Mouse (Mus musculus): ENCODE measurements around the gene Tubb4b. TPM values are rescaled to one million over a fixed set of nuclear protein-coding genes. Genes with fewer than 3 reads are reported as not detected.

Gene Tubb4b
- polyA plus RNA-seq, 1 experiment from 2014 or later, result 528 TPM

DNA sequence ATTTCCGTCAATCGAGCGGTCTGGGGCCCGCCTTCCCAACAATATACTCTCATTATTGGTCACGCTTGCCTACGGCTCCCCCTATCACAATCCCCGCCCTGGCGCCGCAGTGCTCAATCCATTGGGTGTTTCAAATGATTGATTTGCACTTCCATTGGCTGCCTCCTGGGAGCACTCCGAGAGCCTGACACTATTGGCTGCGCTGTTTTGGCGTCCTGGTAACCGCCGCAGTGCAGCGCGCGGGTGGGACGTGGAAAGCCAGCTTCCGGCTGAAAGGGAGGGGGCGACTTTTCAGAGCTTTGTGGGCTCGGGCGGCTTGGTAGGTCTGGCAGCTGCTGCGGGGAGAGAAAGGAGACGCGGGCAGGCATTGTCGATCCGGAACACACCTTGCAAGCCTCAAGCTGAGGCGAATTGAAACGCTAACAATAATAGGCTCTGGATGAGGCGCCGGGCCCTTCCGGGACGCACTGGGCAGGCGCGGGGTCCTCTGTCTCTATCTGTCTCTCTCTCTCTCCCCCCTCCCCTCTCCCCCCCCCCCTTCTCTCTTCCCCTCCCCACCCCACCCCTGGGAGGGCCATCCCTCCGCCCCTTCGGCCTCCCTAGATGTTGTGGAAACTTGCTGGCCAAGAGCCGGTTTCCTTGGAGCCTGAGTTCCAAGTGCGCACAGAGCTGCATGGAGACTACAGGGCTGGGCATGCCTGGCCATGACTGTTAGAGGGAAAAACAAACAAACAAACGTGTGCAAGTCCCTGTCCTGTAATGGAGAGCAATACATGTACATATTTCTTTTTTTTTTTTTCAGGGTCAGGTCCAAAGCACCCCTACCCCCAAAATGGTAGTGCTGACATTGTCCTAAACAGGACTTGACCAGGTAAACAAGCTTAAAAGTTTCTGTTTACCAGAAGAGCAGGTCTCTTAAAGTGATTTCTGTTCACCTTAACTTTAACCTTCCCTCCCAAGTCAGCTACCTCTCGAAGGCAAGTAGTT is 557 bp upstream of the Tubb4b start:
- Histone ChIP-seq H3K9ac (ENCODE audit: low read length) (peak overlapping the region; percentile 70), H3K27me3 (ENCODE audit: control insufficient read depth, insufficient read depth, low read length) (no peaks in the 10 kb centered on the region), H3K36me3 (ENCODE audit: control insufficient read depth, insufficient read depth, low read length) (no peaks in the 10 kb centered on the region), H3K4me2 (ENCODE audit: low read depth) (peak overlapping the region; percentile 54), H3K9me3 (ENCODE audit: control insufficient read depth, low read length) (no peaks in the 10 kb centered on the region), H3K4me3 (ENCODE audit: low read depth, low read length) (peak overlapping the region; percentile 78), H3K4me1 (ENCODE audit: control insufficient read depth, insufficient read depth, low read length) (peaks cover 11% of the 10 kb centered on the region), H3K27ac (ENCODE audit: low read depth, low read length) (peak overlapping the region; percentile 89)
- DNase-seq (ENCODE audit: low spot score) (peak; percentile 98), ATAC-seq (ENCODE audit: insufficient read depth, low FRiP score, low TSS enrichment) (peak; percentile 96)
- 2% methylated on average over 39 of the region's 41 CpGs for WGBS

DNA sequence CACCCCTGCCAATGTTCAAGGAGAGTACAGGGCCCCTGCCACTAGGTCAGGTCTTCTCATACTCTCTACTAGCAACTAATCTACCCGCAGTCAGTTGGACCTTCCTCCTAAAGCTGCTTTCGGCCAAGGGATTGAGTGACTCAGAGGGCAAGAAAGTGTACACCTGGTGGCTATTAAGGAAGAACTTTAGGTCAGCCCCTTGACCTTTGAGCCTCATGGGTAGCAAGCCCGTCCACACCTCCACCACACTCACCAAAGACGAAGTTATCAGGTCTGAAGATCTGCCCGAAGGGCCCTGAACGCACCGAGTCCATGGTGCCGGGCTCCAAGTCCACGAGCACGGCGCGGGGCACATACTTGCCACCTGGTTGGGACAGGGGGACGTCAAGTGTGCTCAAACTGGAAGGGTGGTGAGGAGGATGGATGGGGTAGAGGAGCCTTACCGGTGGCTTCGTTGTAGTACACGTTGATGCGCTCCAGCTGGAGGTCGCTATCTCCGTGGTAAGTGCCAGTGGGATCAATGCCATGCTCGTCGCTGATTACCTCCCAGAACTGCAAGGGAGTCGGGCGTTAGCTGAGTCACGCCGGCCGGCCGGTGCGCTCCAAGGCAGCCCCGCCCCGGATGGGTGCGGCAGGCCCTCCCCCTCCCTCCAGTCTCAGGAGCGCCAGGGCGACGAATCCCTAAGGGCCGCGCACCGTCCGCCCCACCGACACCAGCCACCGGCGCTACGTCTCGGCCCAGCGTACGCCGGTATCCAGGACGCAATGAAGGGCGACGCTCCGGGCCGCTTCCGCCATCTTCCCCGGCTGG is 616 bp downstream of the Tubb4b start:
- Histone ChIP-seq H3K4me3 (ENCODE audit: low read depth, low read length) (peak overlapping the region; percentile 78), H3K4me2 (ENCODE audit: low read depth) (peak overlapping the region; percentile 79), H3K4me1 (ENCODE audit: control insufficient read depth, insufficient read depth, low read length) (peaks cover 11% of the 10 kb centered on the region), H3K9ac (ENCODE audit: low read length) (peak overlapping the region; percentile 76), H3K36me3 (ENCODE audit: control insufficient read depth, insufficient read depth, low read length) (no peaks in the 10 kb centered on the region), H3K9me3 (ENCODE audit: control insufficient read depth, low read length) (no peaks in the 10 kb centered on the region), H3K27me3 (ENCODE audit: control insufficient read depth, insufficient read depth, low read length) (no peaks in the 10 kb centered on the region), H3K27ac (ENCODE audit: low read depth, low read length) (peak overlapping the region; percentile 78)
- WGBS, result 5% methylated on average over 37 of the region's 53 CpGs
- no peak for DNase-seq (ENCODE audit: low spot score)
- ATAC-seq (ENCODE audit: insufficient read depth, low FRiP score, low TSS enrichment), result peak; percentile 21

DNA sequence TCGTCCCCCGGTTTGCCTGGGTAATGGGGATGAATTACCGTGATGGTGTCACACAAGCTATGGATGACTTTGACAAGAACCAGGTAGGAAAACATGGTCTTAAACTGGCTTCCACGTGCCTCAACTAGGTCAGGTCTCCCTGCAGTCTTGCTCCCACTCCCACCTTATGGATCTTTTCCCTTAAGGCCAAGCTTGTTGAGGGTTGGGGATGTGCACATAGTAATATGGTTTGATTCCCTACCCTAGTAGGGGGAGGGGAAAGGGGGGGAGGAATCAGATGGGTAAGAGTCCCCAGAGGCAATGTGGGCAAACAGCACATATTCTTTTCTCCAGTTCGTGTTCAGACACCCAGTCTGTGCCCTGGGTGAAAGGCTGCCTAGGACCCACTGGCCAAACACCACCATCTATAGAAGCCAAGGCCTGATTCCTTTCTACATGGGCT is 3.1 kb downstream of the Tubb4b start:
- no peak overlapping the region for H3K4me2 ChIP-seq (ENCODE audit: low read depth)
- H3K36me3 ChIP-seq (ENCODE audit: control insufficient read depth, insufficient read depth, low read length), result no peaks in the 10 kb centered on the region
- no peaks in the 10 kb centered on the region for H3K27me3 ChIP-seq (ENCODE audit: control insufficient read depth, insufficient read depth, low read length)
- H3K27ac ChIP-seq (ENCODE audit: low read depth, low read length), result no peak overlapping the region
- ATAC-seq (ENCODE audit: insufficient read depth, low FRiP score, low TSS enrichment) (no peak), DNase-seq (ENCODE audit: low spot score) (no peak)
- H3K9me3 ChIP-seq (ENCODE audit: control insufficient read depth, low read length), result no peaks in the 10 kb centered on the region
- H3K4me3 ChIP-seq (ENCODE audit: low read depth, low read length), result no peak overlapping the region
- H3K4me1 ChIP-seq (ENCODE audit: control insufficient read depth, insufficient read depth, low read length), result peaks cover 11% of the 10 kb centered on the region
- H3K9ac ChIP-seq (ENCODE audit: low read length), result no peak overlapping the region
- 73% methylated on average over 5 of the region's 5 CpGs for WGBS

DNA sequence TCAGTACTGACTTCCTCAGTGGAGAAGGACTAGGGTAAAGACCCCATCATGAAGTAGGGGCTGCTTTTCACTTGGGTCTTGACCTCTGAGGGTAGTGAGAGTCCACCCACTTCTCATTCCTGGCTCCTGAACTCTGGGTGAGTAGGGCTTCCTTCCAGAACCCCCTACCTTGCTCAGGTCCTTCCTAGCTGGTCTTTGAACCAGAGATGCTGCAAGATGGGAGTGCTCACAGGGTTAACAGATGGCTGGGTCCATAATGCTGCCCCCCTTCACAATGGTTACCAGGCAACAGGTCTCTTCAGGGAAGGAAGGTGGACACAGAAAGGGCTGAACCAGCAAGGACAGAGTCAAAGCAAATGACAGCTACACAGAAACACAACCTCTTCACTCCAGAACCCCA is 6.1 kb downstream of the Tubb4b start, which contains the start of gene Fam166a:
Fam166a (plus strand) TSS at position 301 of the 400 bp plus-strand sequence.
- Histone ChIP-seq H3K4me2 (ENCODE audit: low read depth) (no peak within 1 kb of the TSS), H3K9ac (ENCODE audit: low read length) (no peak within 1 kb of the TSS), H3K4me3 (ENCODE audit: low read depth, low read length) (no peak within 1 kb of the TSS), H3K36me3 (ENCODE audit: control insufficient read depth, insufficient read depth, low read length) (no peaks in the 10 kb centered on the region), H3K27me3 (ENCODE audit: control insufficient read depth, insufficient read depth, low read length) (no peaks in the 10 kb centered on the region), H3K27ac (ENCODE audit: low read depth, low read length) (no peak within 1 kb of the TSS), H3K9me3 (ENCODE audit: control insufficient read depth, low read length) (no peaks in the 10 kb centered on the region), H3K4me1 (ENCODE audit: control insufficient read depth, insufficient read depth, low read length) (peaks cover 3% of the 10 kb centered on the region; the same call in 1 of the 2 replicates)
- ATAC-seq (ENCODE audit: insufficient read depth, low FRiP score, low TSS enrichment) (no peak), DNase-seq (ENCODE audit: low spot score) (no peak)

DNA sequence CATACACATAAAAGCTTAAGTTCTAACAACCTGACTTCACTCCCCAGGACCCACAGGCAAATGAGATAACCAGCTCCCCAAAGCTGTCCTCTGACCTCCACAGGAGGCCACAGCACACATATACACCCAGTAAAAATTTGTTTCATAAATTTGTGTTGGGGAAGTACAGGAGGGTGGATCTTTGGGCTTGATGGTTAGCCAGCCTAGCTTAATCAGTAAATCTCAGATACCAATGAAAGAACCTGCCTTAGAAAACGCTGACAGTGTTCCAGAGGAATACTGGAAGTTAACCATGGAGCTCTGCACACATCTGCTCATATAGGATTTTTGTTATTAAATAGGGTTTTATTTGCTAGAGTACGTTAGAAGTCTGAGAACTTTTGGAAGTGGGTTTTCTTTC is 6.8 kb downstream of the Tubb4b start:
- Histone ChIP-seq H3K9me3 (ENCODE audit: control insufficient read depth, low read length) (no peaks in the 10 kb centered on the region), H3K4me3 (ENCODE audit: low read depth, low read length) (no peak overlapping the region), H3K27me3 (ENCODE audit: control insufficient read depth, insufficient read depth, low read length) (no peaks in the 10 kb centered on the region), H3K27ac (ENCODE audit: low read depth, low read length) (no peak overlapping the region), H3K36me3 (ENCODE audit: control insufficient read depth, insufficient read depth, low read length) (no peaks in the 10 kb centered on the region), H3K9ac (ENCODE audit: low read length) (no peak overlapping the region), H3K4me2 (ENCODE audit: low read depth) (no peak overlapping the region), H3K4me1 (ENCODE audit: control insufficient read depth, insufficient read depth, low read length) (no peaks in the 10 kb centered on the region)
- ATAC-seq (ENCODE audit: insufficient read depth, low FRiP score, low TSS enrichment) (no peak), DNase-seq (ENCODE audit: low spot score) (no peak)
- WGBS, result 60% methylated on average over 2 of the region's 2 CpGs

DNA sequence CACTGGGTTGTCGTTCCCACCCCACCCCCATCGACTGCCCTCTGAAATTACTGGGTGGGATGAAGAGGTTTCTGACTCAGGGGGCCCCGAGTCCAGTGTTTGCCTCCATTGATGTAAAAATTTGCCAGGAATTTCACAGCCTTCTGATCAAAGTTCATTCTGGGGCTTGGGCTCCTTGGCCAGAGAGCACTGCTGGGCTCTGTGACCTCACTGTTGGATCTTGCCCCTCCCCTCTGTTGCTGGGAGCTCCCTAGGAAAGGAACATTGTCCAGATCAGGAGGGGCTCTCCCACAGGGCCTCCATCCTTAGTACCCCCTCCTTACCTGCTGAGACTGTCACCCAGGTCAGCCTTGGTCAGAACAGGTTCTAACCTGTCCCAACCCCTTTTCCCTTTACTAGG is 10.1 kb downstream of the Tubb4b start, which contains the start of gene Stpg3:
Stpg3 (minus strand) TSS at position 194 of the 400 bp plus-strand sequence.
- Histone ChIP-seq H3K4me1 (ENCODE audit: control insufficient read depth, insufficient read depth, low read length) (peaks cover 10% of the 10 kb centered on the region), H3K4me3 (ENCODE audit: low read depth, low read length) (no peak within 1 kb of the TSS), H3K4me2 (ENCODE audit: low read depth) (no peak within 1 kb of the TSS), H3K27ac (ENCODE audit: low read depth, low read length) (no peak within 1 kb of the TSS), H3K9ac (ENCODE audit: low read length) (no peak within 1 kb of the TSS), H3K36me3 (ENCODE audit: control insufficient read depth, insufficient read depth, low read length) (no peaks in the 10 kb centered on the region), H3K9me3 (ENCODE audit: control insufficient read depth, low read length) (no peaks in the 10 kb centered on the region), H3K27me3 (ENCODE audit: control insufficient read depth, insufficient read depth, low read length) (no peaks in the 10 kb centered on the region)
- WGBS, result 85% methylated on average over 3 of the region's 3 CpGs
- no peak for DNase-seq (ENCODE audit: low spot score)
- ATAC-seq (ENCODE audit: insufficient read depth, low FRiP score, low TSS enrichment), result no peak

DNA sequence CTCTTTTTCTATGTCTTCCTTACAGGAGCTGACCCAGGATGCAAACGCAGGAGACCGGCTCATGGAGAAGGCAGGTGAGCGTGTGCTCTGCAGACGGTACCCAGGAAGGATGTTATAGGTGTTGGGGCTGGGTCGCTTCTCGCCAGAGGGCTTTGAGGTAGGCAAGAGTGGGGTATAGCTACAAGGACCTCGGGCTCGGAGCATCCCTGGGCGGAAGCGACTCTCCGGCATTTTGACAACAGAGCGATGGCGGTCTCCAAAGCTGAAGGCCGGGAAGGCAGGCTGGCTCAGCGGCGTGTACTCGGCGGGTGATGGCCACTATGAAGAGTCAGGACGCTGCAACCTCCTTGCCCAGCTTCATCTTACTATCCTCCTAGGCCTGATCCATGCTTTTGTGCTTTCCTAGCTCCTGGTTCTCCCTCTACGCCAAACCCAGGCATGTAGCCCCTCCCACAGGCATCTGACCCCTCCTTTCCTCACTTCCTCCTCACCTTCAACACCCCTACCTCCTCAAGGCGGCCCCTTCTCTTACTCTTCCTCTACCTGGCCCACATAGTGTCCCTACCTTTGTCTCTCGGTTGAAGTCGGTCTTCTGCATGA is 11.1 kb downstream of the Tubb4b start:
- DNase-seq (ENCODE audit: low spot score) (no peak), ATAC-seq (ENCODE audit: insufficient read depth, low FRiP score, low TSS enrichment) (no peak)
- no peaks in the 10 kb centered on the region for H3K27me3 ChIP-seq (ENCODE audit: control insufficient read depth, insufficient read depth, low read length)
- no peak overlapping the region for H3K4me3 ChIP-seq (ENCODE audit: low read depth, low read length)
- no peak overlapping the region for H3K27ac ChIP-seq (ENCODE audit: low read depth, low read length)
- no peaks in the 10 kb centered on the region for H3K36me3 ChIP-seq (ENCODE audit: control insufficient read depth, insufficient read depth, low read length)
- H3K4me1 ChIP-seq (ENCODE audit: control insufficient read depth, insufficient read depth, low read length), result peaks cover 10% of the 10 kb centered on the region
- WGBS, result 64% methylated on average over 23 of the region's 23 CpGs
- H3K9me3 ChIP-seq (ENCODE audit: control insufficient read depth, low read length), result no peaks in the 10 kb centered on the region
- no peak overlapping the region for H3K4me2 ChIP-seq (ENCODE audit: low read depth)
- no peak overlapping the region for H3K9ac ChIP-seq (ENCODE audit: low read length)

DNA sequence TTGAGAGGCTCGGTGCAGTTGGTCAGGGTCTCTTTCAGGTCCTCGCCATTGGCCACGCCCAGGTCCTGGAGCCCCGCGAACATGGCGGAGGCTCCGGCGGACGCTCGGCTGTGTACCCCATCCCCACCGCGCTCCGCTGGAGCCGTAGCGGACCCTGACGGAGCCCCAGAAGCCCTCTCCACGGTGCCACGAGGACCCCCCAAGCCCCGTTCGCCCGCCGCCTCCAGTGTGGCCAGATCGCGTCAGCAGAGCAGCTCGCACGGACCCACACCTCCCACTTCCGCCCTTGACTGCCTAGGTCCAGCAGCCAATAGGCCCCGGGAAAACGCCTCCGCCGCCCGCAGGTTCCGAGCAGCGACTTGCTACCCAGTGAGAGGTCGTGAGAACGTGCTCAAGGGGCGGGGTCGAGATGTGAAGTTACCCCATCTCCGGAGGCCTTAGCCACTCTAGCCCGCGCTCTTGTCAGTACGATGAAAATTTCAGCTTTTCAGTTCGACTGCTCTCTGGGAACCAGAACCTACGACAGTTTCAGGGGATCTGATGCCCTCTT is 13.3 kb downstream of the Tubb4b start, which contains the start of gene Nelfb:
Nelfb (minus strand) TSS at position 369 of the 550 bp plus-strand sequence.
- Histone ChIP-seq H3K4me2 (ENCODE audit: low read depth) (peak within 1 kb of the TSS; percentile 91), H3K4me3 (ENCODE audit: low read depth, low read length) (peak within 1 kb of the TSS; percentile 87), H3K9me3 (ENCODE audit: control insufficient read depth, low read length) (no peaks in the 10 kb centered on the region), H3K4me1 (ENCODE audit: control insufficient read depth, insufficient read depth, low read length) (peaks cover 10% of the 10 kb centered on the region), H3K36me3 (ENCODE audit: control insufficient read depth, insufficient read depth, low read length) (no peaks in the 10 kb centered on the region), H3K27me3 (ENCODE audit: control insufficient read depth, insufficient read depth, low read length) (no peaks in the 10 kb centered on the region), H3K27ac (ENCODE audit: low read depth, low read length) (peak within 1 kb of the TSS; percentile 78), H3K9ac (ENCODE audit: low read length) (peak within 1 kb of the TSS; percentile 92)
- WGBS, result under 1% methylated on average over 44 of the region's 44 CpGs
- ATAC-seq (ENCODE audit: insufficient read depth, low FRiP score, low TSS enrichment), result peak; percentile 93
- DNase-seq (ENCODE audit: low spot score), result peak; percentile 91

Data from neural tube, embryonic 11.5 days (tissue).